Mouse (Mus musculus) hindbrain, embryonic 15.5 days (tissue): Measurements from ENCODE around the gene Mcoln1. TPM values are rescaled to one million over a fixed set of nuclear protein-coding genes. Genes with fewer than 3 reads are reported as not detected.

ENCODE experiments used
- ATAC-seq: fragments of 200-750 bp; cut with Nextera tagmentation; 2 replicates; pipeline ENCODE4 v1.8.0; 2017; ENCODE audit warnings: low read depth, moderate number of reproducible peaks, moderate TSS enrichment; ENCODE audit not compliant: low FRiP score
- H3K27ac ChIP-seq: fragments of 300-500 bp; sonication (generic); replicated peaks from 2 replicates; pipeline ENCODE4 v1.5.1; 2015; ENCODE audit warnings: mild to moderate bottlenecking, inconsistent platforms
- H3K27me3 ChIP-seq: fragments of 300-500 bp; sonication (generic); 2 replicates; pipeline ENCODE4 v1.6.1; 2015; ENCODE audit warnings: control low read depth, inconsistent platforms
- H3K36me3 ChIP-seq: fragments of 300-500 bp; sonication (generic); 2 replicates; pipeline ENCODE4 v1.6.1; 2015; ENCODE audit warnings: control low read depth, inconsistent platforms
- H3K4me1 ChIP-seq: fragments of 300-500 bp; sonication (generic); replicated peaks from 2 replicates; pipeline ENCODE4 v1.6.1; 2015; ENCODE audit warnings: control low read depth, inconsistent platforms
- H3K4me2 ChIP-seq: fragments of 300-500 bp; sonication (generic); 2 replicates; pipeline ENCODE4 v1.6.1; 2015; ENCODE audit warnings: moderate library complexity, mild to moderate bottlenecking, inconsistent platforms
- H3K4me3 ChIP-seq: fragments of 300-500 bp; sonication (generic); 2 replicates; pipeline ENCODE4 v1.5.1; 2015; ENCODE audit warnings: mild to moderate bottlenecking, inconsistent platforms
- H3K9ac ChIP-seq: fragments of 300-500 bp; sonication (generic); 2 replicates; pipeline ENCODE4 v1.6.1; 2015; ENCODE audit warnings: inconsistent platforms
- H3K9me3 ChIP-seq: fragments of 300-500 bp; sonication (generic); 2 replicates; pipeline ENCODE4 v1.6.1; 2016; ENCODE audit warnings: control low read depth, inconsistent platforms
- WGBS: fragments of 180-500 bp; shearing (Covaris S2); methylation state at CpG from one replicate; pipeline ENCODE4 v1.1.7; 2015; 5-methylcytosine and 5-hydroxymethylcytosine counted together
- polyA plus RNA-seq: library from polyadenylated mRNA; unstranded; fragments of >200 nt; fragmentation: Nextera tagmentation; extraction: Ambion mirVana; gene quantifications from 2 replicates; pipeline ENCODE4 v1.2.1, GENCODE M21; 2015

Gene Mcoln1
- polyA plus RNA-seq, result 102 and 125 TPM in 2 replicates

GRCm38 (mm10) chr8:3500235-3501090 lies at the start of gene Mcoln1:
Gene Mcoln1, plus strand, starts transcription at chr8:3500457.
- Histone ChIP-seq H3K27ac (peak within 1 kb of the TSS; percentile 93), H3K4me1 (peaks cover 47% of the 10 kb centered on the region), H3K27me3 (no peaks in the 10 kb centered on the region), H3K9me3 (no peaks in the 10 kb centered on the region), H3K9ac (peak within 1 kb of the TSS; percentile 90), H3K4me2 (peak within 1 kb of the TSS; percentile 77), H3K36me3 (peaks cover 22% of the 10 kb centered on the region), H3K4me3 (peak within 1 kb of the TSS; percentile 85)
- under 1% methylated on average over 69 of the region's 70 CpGs for WGBS
- ATAC-seq, result peak; percentile 90

GRCm38 (mm10) chr8:3450670-3451069 lies 49.6 kb upstream of the Mcoln1 start:
- peaks cover 69% of the 10 kb centered on the region for H3K36me3 ChIP-seq
- H3K4me2 ChIP-seq, result no peak overlapping the region
- WGBS, result 31% methylated on average over 5 of the region's 5 CpGs
- no peak overlapping the region for H3K9ac ChIP-seq
- H3K27ac ChIP-seq, result no peak overlapping the region
- H3K4me3 ChIP-seq, result no peak overlapping the region
- H3K4me1 ChIP-seq, result no peaks in the 10 kb centered on the region
- no peaks in the 10 kb centered on the region for H3K27me3 ChIP-seq
- H3K9me3 ChIP-seq, result no peaks in the 10 kb centered on the region
- ATAC-seq, result peak; percentile 43

GRCm38 (mm10) chr8:3451992-3452391 lies 48.3 kb upstream of the Mcoln1 start:
- Histone ChIP-seq H3K27me3 (no peaks in the 10 kb centered on the region), H3K27ac (no peak overlapping the region), H3K36me3 (peaks cover 74% of the 10 kb centered on the region), H3K9me3 (no peaks in the 10 kb centered on the region), H3K4me1 (no peaks in the 10 kb centered on the region), H3K9ac (no peak overlapping the region), H3K4me3 (no peak overlapping the region), H3K4me2 (no peak overlapping the region)
- no peak for ATAC-seq
- 98% methylated on average over 25 of the region's 25 CpGs for WGBS

GRCm38 (mm10) chr8:3463248-3463647 lies 37.0 kb upstream of the Mcoln1 start:
- Histone ChIP-seq H3K4me2 (no peak overlapping the region), H3K9me3 (no peaks in the 10 kb centered on the region), H3K27ac (no peak overlapping the region), H3K4me1 (peaks cover 5% of the 10 kb centered on the region), H3K27me3 (no peaks in the 10 kb centered on the region), H3K36me3 (0 out of 2 replicates have a peak, but pooled peaks cover 1% of the 10 kb centered on the region), H3K4me3 (no peak overlapping the region), H3K9ac (no peak overlapping the region)
- no peak for ATAC-seq
- 88% methylated on average over 2 of the region's 2 CpGs for WGBS

- Histone ChIP-seq H3K36me3 (no peaks in the 10 kb centered on the region), H3K9me3 (no peaks in the 10 kb centered on the region), H3K4me2 (no peak overlapping the region), H3K4me1 (peaks cover 5% of the 10 kb centered on the region), H3K27ac (no peak overlapping the region), H3K27me3 (no peaks in the 10 kb centered on the region), H3K4me3 (no peak overlapping the region), H3K9ac (no peak overlapping the region)
- ATAC-seq, result no peak
- 57% methylated on average over 5 of the region's 5 CpGs for WGBS
Observed at GRCm38 (mm10) chr8:3464309-3464708, 35.9 kb upstream of the Mcoln1 start.

GRCm38 (mm10) chr8:3467006-3467885 lies 33.0 kb upstream of the Mcoln1 start, which contains the start of gene Pex11g:
Gene Pex11g, minus strand, starts transcription at chr8:3467680.
- peak within 1 kb of the TSS; percentile 43 for H3K4me3 ChIP-seq
- H3K4me1 ChIP-seq, result peaks cover 5% of the 10 kb centered on the region
- 7% methylated on average over 32 of the region's 32 CpGs for WGBS
- no peaks in the 10 kb centered on the region for H3K27me3 ChIP-seq
- H3K4me2 ChIP-seq, result peak within 1 kb of the TSS; percentile 62
- H3K9me3 ChIP-seq, result no peaks in the 10 kb centered on the region
- H3K27ac ChIP-seq, result peak within 1 kb of the TSS; percentile 72
- ATAC-seq, result peak; percentile 95
- H3K36me3 ChIP-seq, result no peaks in the 10 kb centered on the region
- H3K9ac ChIP-seq, result peak within 1 kb of the TSS; percentile 36

GRCm38 (mm10) chr8:3467886-3468545 lies 32.2 kb upstream of the Mcoln1 start:
- peak overlapping the region; percentile 36 for H3K9ac ChIP-seq
- H3K4me3 ChIP-seq, result peak overlapping the region; percentile 43
- peak overlapping the region; percentile 62 for H3K4me2 ChIP-seq
- peak; percentile 24; the same call in 1 of the 2 replicates for ATAC-seq
- WGBS, result 49% methylated on average over 9 of the region's 9 CpGs
- no peaks in the 10 kb centered on the region for H3K36me3 ChIP-seq
- H3K4me1 ChIP-seq, result peaks cover 5% of the 10 kb centered on the region
- no peaks in the 10 kb centered on the region for H3K9me3 ChIP-seq
- H3K27me3 ChIP-seq, result no peaks in the 10 kb centered on the region
- peak overlapping the region; percentile 72 for H3K27ac ChIP-seq

- H3K4me1 ChIP-seq, result peaks cover 5% of the 10 kb centered on the region
- no peak overlapping the region for H3K27ac ChIP-seq
- H3K9me3 ChIP-seq, result no peaks in the 10 kb centered on the region
- WGBS, result 88% methylated on average over 1 of the region's 1 CpGs
- no peaks in the 10 kb centered on the region for H3K27me3 ChIP-seq
- H3K4me3 ChIP-seq, result no peak overlapping the region
- H3K9ac ChIP-seq, result no peak overlapping the region
- no peak for ATAC-seq
- no peaks in the 10 kb centered on the region for H3K36me3 ChIP-seq
- H3K4me2 ChIP-seq, result no peak overlapping the region
Observed at GRCm38 (mm10) chr8:3468838-3469237, 31.4 kb upstream of the Mcoln1 start.

GRCm38 (mm10) chr8:3470562-3470961 lies 29.7 kb upstream of the Mcoln1 start, which contains the start of gene Tex45:
Gene Tex45, plus strand, starts transcription at chr8:3470862.
- Histone ChIP-seq H3K27ac (no peak within 1 kb of the TSS), H3K27me3 (no peaks in the 10 kb centered on the region), H3K9me3 (no peaks in the 10 kb centered on the region), H3K9ac (no peak within 1 kb of the TSS), H3K36me3 (no peaks in the 10 kb centered on the region), H3K4me3 (no peak within 1 kb of the TSS), H3K4me2 (no peak within 1 kb of the TSS), H3K4me1 (peaks cover 5% of the 10 kb centered on the region)
- no peak for ATAC-seq

- H3K36me3 ChIP-seq, result no peaks in the 10 kb centered on the region
- peak overlapping the region; percentile 28 for H3K4me3 ChIP-seq
- H3K4me2 ChIP-seq, result peak overlapping the region; percentile 53
- H3K9ac ChIP-seq, result peak overlapping the region; percentile 15
- no peaks in the 10 kb centered on the region for H3K27me3 ChIP-seq
- H3K4me1 ChIP-seq, result no peaks in the 10 kb centered on the region
- H3K9me3 ChIP-seq, result no peaks in the 10 kb centered on the region
- peak; percentile 46 for ATAC-seq
- WGBS, result 33% methylated on average over 37 of the region's 37 CpGs
- no peak overlapping the region for H3K27ac ChIP-seq
Observed at GRCm38 (mm10) chr8:3475715-3476429, 24.4 kb upstream of the Mcoln1 start.

GRCm38 (mm10) chr8:3480221-3480785 lies 20.0 kb upstream of the Mcoln1 start:
- no peak for ATAC-seq
- Histone ChIP-seq H3K27me3 (no peaks in the 10 kb centered on the region), H3K4me2 (no peak overlapping the region), H3K4me3 (no peak overlapping the region), H3K4me1 (no peaks in the 10 kb centered on the region), H3K9ac (no peak overlapping the region), H3K9me3 (no peaks in the 10 kb centered on the region), H3K36me3 (no peaks in the 10 kb centered on the region), H3K27ac (no peak overlapping the region)
- 89% methylated on average over 4 of the region's 4 CpGs for WGBS
